Mouse (Mus musculus): Measurements from ENCODE around the gene Eif3b. TPM values are rescaled to one million over a fixed set of nuclear protein-coding genes. Genes with fewer than 3 reads are reported as not detected.
"Not testable (repeated sequence)": the region's sequence is repeated elsewhere in the genome, so short reads cannot be mapped to it uniquely, and the experiment has no call there.

Eif3b gene
- total RNA-seq, 2 experiments from 2014 or later, result 87.1 to 93.6 TPM

DNA sequence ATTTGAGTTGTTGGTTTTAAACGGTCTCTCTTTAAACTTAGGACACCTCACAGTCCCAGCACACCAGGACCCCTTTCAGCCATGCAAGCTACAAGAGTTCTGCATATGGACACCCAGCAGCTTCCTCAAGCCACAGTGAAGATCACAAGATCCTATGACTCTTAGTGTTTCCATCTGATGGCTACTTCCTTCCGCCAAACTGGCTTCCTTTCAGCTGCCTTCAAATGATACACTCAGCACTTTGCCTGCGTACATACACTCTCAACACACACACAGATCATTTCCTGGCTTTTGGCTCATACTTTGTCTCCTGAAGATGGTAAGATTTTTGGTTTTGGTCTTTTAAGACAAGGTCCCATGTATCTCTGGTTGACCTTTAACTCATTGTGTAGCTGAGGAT is 26.4 kb upstream of the Eif3b start:
- DNase-seq (ENCODE audit: low spot score in 2 of 2), result no peak

DNA sequence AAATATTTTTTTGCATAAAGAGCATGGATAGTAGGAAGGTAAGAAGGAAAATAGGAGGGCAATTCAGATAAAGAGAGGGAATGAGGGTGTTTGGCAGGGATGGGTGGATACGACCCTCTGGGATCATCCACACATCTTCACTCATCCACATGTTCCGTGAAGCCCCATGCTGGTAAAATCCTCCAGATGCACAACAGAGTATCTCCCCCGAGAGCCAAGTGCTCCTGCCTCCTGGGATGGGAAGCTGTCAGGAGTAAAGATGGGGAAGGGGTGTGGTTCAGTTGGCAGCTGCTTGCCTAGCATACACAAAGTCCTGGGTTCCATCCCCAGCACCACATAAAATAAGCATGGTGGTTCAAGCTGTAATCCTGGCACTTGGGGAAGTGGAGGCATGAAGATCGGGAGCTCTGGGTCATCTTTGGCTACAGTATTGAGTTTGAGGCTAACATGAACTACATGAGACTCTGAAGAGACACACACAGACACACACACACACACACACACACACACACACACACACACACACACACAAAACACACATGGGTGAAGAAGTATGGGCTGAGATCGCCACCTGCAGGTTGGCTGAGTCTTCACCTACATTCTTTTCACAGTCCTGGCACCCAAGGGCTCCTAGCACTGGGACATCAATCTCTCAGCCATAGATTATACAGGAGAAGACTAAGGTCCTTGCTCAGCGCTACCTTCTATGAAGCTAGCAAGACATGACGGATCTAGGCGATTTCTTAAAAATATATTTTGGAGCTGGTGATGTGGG is 22.8 kb upstream of the Eif3b start:
- DNase-seq (ENCODE audit: low spot score in 2 of 2), result peak in 1 of 2 experiments; percentile 14

DNA sequence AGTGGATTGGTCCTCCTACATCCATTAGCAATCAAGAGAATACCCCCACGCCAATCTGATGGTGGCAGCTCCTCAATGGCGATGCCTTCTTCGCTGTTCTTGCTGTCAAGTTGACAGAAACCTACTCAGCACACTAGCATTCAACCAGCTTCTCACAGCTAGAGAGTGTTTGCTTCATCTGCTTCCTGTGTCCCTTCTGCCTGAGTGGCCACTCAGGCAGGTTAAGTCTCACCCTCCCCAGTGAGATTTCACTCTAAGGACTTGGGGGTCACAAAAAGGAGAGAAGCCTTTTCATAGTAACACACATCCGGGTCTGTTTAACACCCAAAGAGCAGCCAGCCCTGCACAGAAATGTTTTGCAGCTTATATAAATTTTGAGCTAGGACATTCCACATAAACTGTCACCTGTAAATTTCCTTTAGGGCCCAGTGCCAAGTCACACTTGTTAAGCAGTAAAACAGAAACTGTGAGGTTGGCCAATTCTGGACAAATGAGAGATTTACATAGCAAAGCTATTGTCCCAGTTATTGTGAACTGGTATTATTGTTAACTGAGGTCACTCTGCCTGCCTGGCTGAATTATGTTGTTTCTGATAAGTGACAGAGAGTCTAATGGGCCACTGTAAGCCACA is 16.4 kb upstream of the Eif3b start:
- no peak for DNase-seq (ENCODE audit: low spot score in 2 of 2)

DNA sequence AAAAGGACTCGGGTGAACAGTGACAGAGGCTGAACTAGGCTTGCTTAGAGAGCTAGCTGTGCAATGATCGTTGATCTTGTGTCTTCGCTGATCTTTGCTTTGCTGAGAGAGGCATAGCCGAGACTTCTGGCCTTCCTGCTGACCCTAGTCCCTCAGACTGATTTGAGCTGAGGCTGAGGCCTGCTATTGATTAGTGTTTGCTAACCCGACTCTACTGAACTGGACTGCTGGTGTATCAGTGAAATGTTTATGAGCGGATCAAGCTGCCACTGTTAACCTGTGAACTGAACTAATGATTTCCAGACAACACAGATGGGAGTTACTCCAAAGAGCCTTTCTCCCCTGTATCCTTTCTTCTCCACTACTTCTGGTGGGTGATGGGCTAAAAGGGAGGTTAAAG is 14.0 kb upstream of the Eif3b start:
- DNase-seq (ENCODE audit: low spot score in 2 of 2), result no peak

DNA sequence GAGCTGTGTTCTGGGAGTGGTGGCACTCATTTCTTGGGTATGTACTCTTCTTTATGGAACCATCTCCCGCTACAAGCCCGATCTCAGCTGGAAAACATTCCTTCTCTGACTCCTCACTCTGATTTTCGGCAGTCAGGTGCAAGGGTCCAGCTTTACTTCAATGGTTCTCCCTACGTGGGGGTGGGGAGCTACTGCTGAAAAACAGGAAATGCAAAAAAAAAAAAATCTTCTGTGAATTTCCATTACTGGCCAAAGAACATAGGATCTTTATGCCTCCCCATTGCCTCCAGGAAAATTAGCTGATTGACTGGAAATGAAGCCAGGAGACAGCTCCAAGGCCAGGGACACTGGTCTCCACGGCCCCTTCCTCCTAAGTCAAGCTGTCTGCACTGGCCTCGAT is 12.5 kb upstream of the Eif3b start:
- no peak for DNase-seq (ENCODE audit: low spot score in 2 of 2)

DNA sequence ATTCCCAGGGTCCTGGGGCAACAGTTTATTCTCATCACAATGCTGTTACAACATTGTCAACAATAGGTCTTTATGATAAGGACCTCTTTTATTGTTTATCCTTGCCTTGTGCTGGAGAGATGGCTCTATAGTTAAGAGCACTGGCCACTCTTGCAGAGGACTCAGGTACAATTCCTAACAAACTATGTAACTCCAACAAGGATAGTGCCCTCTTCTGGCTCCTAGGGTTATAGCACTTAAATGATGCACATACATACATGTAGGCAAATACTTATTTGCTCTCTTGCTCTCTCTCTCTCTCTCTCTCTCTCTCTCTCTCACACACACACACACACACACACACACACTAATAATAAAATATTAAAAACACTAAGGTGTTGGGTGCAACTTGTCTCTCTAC is 10.3 kb upstream of the Eif3b start:
- DNase-seq (ENCODE audit: low spot score in 2 of 2), result no peak

DNA sequence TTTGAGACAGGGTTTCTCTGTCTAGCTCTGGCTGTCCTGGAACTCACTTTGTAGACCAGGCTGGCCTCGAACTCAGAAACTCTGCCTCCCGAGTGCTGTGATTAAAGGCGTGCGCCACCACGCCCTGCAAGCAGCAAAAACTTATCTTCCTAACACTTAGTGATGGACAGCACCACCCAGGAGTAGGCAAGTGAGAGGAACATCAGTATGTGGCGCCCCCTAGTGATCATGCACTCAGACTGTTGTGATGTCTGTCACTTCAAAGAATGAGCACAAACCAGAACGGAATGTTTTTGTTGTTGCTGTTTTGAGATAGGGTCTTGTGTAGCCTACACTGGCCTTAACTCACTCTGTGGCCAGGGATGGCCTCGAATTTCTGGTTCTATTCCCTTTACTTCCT is 7.8 kb upstream of the Eif3b start:
- DNase-seq (ENCODE audit: low spot score in 2 of 2), result peak; percentile 48 to 71

DNA sequence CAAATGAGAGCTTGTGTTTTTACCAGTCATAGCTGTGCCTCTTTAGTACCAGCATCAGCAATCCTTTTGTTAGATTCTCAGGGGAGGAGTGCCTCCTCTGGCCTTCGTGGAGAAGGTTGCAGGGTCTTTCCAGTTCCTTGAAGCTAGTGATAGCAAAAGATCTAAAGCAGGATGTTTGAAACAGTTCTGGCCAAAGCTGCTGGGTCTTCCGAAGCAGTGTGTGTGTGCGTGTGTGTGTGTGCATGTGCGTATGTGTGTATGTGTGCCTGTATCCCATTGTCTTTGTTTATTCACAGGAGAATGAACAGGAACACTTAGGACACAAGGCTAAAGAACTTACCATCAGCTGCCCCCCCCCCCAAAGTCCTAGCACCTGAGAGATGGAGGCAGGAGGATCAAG is 4.5 kb upstream of the Eif3b start:
- no peak for DNase-seq (ENCODE audit: low spot score in 2 of 2)

DNA sequence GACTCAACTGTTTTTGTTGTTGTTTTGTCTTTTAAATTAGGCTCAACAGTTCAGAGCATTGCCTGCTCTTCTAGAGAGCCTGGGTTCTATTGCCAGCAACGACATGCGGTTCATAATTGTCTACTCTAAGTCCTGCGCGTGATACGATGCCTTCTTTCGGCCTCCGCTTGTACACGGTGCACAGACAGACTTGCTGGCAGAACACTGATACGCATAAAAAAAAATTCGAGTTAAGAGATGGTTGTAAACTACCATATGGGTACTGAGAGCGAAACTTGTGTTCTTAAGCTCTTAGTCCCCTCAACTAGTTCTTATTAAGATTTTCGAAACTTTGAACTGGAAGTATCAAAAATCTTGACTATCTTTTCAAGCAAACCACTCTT is 1.0 kb upstream of the Eif3b start:
- DNase-seq (ENCODE audit: low spot score in 2 of 2), result no peak

DNA sequence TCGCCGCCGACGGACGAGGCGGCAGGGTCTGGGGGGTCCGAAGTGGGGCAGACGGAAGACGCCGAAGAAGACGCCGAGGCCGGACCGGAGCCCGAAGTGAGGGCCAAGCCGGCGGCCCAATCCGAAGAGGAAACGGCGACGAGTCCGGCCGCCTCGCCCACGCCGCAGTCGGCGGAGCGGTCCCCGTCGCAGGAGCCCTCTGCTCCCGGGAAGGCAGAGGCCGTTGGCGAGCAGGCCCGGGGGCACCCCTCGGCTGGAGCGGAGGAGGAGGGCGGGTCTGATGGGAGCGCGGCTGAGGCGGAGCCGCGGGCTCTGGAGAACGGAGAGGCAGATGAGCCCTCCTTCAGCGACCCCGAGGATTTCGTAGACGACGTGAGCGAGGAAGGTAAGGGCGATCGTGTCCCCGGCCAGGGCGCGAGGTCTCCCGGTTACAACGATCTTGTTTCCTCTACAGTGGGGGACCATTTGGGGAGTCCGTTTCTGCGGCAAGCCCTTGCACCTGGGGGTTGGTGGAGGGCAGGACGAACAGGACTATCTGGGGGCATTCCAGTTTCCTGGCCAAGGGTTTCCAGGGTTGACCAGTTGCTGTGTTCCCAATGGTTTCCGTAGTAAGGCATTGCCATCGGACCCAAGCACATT is 433 bp downstream of the Eif3b start:
- DNase-seq (ENCODE audit: low spot score in 2 of 2), result peak in 1 of 2 experiments; percentile 10

DNA sequence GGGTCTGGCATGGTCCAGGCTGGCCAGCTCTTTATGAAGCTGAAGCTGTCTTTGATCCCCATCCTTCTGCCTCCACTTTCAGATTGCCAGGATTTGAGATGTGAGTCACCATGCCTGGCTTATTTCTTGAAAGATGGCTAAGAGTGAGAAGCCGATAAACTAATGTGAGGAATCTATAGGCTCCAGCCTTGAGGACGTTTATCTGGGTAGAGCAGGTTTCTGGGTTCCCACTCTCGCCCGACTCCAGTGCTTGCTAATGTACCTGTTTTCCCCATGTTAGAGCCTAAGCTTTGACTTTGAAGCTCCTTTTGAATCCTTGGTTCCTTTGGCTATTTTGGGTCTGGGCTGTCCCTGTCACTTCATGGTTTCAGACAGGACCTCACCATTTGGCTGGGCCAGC is 1.5 kb downstream of the Eif3b start:
- no peak for DNase-seq (ENCODE audit: low spot score in 2 of 2)

DNA sequence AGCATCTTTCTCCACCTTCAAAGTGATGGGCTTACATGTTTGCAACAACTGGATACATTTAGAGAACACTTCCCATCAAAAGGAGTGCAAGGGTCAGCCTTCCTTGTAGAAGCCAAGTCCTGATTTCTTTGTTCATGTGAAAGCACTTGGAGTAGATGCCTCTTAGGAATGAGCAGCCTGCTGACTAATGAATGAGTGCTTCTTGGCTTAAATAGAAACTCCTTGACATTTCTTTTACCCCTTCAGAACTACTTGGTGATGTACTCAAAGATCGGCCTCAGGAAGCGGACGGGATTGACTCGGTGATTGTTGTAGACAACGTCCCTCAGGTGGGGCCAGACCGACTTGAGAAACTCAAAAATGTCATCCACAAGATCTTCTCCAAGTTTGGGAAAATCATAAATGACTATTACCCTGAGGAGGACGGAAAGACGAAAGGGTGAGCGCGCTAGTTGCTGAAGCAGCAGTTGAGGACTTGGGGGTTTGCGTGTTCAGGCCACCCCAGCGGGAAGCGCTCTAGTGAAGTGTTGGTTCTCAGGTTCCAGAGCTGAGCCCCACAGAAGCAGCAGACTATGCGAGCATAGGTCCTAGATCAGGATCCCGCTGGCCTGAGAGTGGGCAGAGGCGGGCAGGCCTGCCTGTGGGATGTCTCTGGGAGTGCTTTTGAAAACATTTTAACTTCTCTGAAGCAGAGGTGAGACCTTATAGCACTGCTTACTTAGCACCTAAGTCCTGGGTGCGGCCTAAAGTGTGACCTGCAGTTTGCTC is 6.1 kb downstream of the Eif3b start:
- no peak for DNase-seq (ENCODE audit: low spot score in 2 of 2)

DNA sequence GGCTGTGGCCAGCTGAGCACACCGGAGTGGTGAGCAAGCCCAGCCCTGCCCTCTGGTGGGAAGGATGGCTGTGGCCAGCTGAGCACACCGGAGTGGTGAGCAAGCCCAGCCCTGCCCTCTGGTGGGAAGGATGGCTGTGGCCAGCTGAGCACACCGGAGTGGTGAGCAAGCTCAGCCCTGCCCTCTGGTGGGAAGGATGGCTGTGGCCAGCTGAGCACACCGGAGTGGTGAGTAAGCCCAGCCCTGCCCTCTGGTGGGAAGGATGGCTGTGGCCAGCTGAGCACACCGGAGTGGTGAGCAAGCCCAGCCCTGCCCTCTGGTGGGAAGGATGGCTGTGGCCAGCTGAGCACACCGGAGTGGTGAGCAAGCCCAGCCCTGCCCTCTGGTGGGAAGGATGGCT is 20.0 kb downstream of the Eif3b start:
- DNase-seq (ENCODE audit: low spot score in 2 of 2), result not testable (repeated sequence)

DNA sequence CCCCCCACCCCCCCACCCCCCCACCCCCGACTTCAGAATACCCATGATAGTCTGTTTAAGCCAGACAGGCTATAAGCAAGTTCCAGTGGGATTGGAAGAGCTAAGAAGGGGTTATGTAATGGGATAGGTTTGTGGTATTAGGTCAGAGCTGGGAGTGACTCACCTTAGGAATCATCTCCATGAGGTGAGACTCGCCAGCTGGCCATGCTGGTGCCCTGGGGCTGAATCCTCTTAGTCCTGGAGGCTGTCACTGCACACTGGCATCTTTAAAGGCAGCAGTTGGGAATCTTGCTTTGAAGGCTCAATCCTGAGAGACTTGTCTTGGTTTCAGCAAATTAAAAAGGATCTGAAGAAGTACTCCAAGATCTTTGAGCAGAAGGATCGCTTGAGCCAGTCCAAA is 22.3 kb downstream of the Eif3b start:
- no peak for DNase-seq (ENCODE audit: low spot score in 2 of 2)

DNA sequence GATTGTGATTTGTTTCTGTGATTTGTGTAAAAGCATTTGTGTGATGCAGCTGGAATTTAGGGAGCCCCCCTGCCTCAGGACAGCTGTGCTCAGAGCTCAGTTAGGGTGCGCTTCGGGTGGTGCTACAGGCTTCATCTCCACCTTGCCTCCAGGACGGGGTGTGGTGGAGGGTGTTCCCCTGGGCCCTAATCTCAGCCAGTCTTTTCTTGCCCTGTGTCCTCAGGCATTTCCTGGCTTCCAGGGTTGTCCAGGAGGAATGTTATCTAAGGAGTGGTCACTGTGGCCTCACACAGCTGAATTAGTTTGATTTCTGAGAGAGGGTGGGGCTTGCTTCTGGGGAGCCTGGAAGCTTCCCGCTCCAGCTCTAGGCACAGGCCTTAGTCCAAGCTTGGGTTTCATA is 24.9 kb downstream of the Eif3b start:
- no peak for DNase-seq (ENCODE audit: low spot score in 2 of 2)

DNA sequence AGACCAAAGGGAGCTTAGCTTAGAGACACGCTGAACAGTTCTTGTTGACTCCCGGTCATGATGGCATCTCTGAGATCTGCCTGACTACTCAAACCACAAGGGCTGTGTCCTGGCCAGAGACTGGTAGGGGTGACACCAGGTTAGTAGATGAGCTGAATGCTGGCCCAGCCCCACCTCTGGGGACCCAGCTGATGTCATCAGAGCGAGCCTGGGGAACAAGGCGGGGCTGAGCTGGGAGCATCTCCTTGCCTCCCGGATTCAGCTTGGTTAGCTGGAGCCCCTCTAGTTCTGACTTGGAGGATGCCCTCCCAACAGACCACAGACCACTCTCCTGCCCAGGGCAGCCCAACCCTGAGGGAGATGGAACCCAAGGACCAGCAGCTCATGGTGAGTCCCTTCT is 26.2 kb downstream of the Eif3b start, which contains the start of gene Gm4869:
TSS of gene Gm4869 (plus strand) at position 301 of the 400 bp plus-strand sequence.
- no peak for DNase-seq (ENCODE audit: low spot score in 2 of 2)

DNA sequence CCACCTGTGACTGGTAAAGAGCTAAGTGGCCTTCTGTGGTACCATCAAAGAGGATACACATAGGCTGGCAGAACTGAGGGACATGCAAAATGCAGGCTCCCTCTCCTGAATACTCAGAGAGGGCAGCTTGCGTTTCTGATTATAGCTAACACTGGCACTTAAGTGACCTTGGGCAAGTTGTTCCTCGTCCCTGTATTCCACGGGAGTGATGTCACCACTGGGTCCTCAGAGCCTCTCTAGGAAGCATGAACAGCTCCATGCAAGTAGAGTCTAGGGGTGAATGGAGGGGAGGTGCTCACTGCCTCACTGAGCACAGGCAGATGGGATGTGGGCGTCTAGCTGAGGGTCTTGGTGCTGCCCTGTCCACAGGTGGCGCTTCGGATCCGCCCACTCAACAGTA is 26.9 kb downstream of the Eif3b start:
- DNase-seq (ENCODE audit: low spot score in 2 of 2), result no peak

DNA sequence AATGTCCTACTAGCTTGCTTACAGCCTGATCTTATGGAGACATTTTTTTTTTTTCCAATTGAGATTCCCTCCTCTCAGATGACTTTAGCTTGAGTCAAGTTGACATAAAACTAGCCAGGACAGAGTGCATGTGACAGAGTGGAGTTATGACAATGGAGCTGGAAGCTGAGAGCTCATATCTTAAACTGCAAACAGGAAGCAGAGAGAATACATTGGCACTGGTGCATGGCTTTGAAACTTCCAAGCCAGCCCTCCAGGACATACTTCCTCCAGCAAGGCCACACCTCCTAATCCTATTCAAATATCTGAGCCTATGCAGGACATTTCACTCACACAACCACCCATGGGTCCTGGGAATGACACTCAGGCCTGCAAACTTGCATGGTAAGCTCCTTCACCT is 35.4 kb downstream of the Eif3b start:
- DNase-seq (ENCODE audit: low spot score in 2 of 2), result no peak

DNA sequence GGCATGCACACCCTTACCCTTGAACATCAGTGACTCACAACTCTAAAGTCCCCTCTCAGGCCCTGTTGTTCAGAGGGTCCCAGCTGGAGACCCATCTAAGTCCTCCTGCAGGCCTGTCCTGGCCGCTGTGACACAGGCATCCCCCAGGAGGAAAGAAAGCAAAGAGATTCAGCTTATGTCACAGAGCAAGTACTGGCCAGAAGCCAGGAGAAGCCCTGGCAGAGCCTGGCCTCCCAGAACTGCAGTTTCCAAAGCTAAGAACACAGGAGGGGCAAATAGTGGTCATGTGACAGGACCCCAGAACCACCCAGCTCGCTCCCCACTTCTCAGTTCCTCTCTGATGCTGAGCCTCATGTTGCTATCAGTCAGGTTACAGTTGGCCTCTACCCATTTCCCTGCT is 36.3 kb downstream of the Eif3b start:
- no peak for DNase-seq (ENCODE audit: low spot score in 2 of 2)

DNA sequence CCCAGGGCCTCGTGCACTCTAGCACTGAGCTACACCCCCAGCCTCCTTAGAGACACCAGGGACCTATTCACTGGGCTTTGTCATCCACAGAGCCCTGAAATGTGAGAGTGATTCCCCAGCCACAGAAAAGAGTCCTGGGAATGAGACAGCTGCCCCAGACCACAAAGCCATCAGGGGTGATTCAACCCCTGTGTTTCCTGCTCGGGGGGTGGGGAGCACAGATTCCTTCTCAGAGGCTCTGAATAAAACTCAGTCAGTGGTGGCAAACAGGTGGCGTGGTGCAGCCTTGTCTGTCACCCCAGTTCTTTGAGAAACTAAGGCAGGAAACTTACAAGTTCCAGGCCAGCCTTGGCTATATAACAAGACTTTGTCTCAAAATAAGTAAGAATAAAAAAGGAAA is 42.3 kb downstream of the Eif3b start:
- no peak for DNase-seq (ENCODE audit: low spot score in 2 of 2)

DNA sequence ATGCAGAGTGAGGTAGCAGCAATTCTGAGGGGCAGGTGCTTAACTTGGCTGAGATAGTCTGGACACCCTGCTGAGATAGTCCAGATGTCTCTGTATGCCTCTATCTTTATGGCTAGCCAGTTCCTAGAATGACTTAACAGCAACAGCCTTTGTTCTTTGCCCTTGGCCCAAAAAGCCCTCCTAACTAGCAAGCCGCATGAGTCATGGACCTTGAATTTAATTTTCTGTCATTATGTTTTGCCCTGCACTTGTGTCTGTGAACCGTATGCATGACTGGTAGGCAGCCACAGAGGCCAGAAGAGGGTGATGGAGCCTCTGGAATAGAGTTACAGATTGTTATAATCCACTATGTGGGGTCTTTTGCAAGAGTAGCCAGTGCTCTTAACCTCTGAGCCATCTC is 44.0 kb downstream of the Eif3b start:
- not testable (repeated sequence) for DNase-seq (ENCODE audit: low spot score in 2 of 2)

DNA sequence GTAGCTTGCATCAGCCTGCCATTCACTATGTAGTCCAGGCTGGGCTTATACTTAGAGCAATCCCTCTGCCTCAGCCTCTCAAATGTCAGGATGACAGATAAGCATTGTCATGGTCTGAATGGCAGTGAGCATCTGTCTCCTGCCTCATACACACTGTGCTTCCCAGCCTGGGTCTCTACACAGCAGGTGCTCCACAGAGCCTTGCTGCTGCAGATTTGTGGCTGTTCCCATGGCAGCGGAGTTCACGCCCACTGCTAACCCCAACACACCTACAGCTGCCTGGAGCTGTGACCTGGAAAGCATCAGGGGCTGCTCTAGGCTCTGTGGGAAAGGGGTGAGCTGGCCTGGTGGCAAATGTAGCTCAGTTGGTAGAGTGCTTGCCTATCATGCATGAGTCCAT is 45.8 kb downstream of the Eif3b start:
- DNase-seq (ENCODE audit: low spot score in 2 of 2), result no peak

All from left cerebral cortex, adult 18-20 months (tissue).